Mouse (Mus musculus): ENCODE measurements around the gene Prkag2.
"Not testable (repeated sequence)": the region's sequence is repeated elsewhere in the genome, so short reads cannot be mapped to it uniquely, and the experiment has no call there.

Prkag2 gene

DNA sequence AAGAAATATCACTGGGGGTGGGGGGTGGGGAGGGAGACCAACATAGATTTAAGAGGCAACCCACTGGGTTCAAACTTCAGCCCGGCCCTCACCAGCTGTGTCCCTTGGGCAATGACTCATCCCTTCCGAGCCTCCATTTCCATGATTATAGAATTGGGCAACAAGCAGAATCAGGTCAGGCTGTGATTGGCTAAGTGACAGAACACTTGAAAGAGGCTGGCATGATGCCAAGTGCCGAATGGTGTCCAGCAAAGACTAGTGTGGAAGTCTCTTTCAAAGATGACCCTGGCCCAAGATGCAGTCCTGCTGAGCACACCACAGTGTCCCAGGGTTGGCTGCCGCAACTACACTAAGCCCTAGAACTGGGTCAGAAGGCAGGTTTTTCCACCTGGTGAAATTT, 14.2 kb downstream of the Prkag2 start:
- DNase-seq (ENCODE audit: low spot score in 2 of 2), result peak; percentile 57 to 82

GRCm38 (mm10) chr5:25085170-25085569, 15.3 kb downstream of the Prkag2 start:
- DNase-seq (ENCODE audit: low spot score in 2 of 2), result no peak

DNA sequence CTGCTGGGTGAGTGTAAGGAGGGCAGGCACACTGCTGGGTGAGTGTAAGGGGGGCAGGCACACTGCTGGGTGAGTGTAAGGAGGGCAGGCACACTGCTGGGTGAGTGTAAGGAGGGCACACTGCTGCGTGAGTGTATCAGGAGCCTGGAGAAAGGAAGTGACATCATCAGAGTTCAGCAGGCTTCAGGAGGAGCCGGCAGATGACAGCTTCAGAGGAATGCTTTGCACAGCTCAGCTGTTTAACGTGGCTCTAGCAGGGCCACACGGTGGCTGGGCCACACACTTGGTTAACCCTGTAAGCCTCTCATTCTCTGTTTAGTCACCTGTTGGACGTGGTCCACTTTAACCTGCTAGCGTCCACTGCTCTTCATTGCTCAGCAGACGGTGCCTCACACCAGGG, 16.6 kb downstream of the Prkag2 start:
- DNase-seq (ENCODE audit: low spot score in 2 of 2), result no peak

GRCm38 (mm10) chr5:25082542-25082941, 17.9 kb downstream of the Prkag2 start:
- no peak for DNase-seq (ENCODE audit: low spot score in 2 of 2)

DNA sequence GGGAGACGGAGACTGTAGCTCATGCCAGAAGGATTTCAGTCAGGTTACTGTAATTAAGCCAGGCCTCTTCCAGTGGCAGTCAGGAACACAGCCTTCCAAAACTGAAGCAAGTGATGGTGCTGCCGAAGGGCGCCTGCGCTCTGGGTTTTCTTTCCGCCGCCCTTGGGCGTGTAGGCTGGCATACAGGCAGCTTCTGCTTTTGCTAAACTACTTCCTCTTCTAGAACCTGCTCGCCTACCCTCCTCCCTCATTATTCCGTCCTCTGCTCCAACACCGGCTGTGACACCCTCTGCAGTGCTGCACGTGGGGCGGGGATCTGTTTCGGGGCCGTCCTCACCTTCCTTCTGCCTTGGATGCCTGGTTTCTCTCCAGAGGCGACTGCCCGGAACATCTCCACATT, 18.9 kb downstream of the Prkag2 start:
- no peak for DNase-seq (ENCODE audit: low spot score in 2 of 2)

DNA sequence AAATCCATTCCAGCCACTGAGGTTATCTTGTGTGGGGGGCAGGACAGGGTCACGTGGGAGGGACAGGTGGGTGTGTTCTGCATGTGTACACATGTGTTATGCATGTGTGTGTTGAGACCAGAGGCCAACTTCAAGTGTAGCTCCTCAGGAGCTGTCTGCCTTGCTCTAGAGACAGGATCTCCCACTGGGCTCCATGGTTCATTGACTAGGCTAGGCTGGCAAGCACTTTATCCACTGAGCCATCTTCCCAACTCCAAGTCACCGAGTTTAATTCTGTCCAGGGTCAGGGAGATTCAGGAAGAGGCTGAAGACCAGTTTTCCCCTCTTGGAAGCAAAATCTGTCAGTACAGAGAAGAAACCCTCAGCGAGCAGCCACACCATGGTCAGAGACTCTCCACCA, 19.4 kb downstream of the Prkag2 start:
- no peak for DNase-seq (ENCODE audit: low spot score in 2 of 2)

- no peak for DNase-seq (ENCODE audit: low spot score in 2 of 2)
These were observed 19.9 kb downstream of the Prkag2 start for GRCm38 (mm10) chr5:25080438-25080945.

DNA sequence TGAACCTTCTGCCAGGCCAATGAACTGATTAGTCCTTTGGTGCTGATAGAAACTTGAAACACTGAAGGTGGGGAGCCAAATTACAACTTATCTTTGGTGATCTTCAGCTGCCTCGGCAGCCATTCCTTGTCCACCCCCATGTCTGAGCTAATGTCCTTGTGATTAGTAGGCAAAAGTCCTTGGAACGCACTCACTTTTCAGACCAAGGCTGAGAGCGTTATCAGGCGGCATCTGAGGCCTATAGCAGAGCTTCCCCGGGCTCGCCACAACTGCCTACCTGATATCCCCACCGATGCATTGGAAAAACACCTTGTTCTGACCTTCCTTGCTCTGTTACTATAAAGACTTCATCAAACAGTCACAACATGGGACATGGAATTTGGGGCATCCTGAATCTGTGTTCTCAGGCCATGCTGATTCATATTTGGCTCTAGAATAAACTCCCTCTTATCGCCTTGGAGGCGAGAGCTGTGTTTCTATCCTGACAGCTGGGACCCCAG, 20.6 kb downstream of the Prkag2 start:
- DNase-seq (ENCODE audit: low spot score in 2 of 2), result no peak

- no peak for DNase-seq (ENCODE audit: low spot score in 2 of 2)
These were observed 22.4 kb downstream of the Prkag2 start for GRCm38 (mm10) chr5:25077873-25078651.

DNA sequence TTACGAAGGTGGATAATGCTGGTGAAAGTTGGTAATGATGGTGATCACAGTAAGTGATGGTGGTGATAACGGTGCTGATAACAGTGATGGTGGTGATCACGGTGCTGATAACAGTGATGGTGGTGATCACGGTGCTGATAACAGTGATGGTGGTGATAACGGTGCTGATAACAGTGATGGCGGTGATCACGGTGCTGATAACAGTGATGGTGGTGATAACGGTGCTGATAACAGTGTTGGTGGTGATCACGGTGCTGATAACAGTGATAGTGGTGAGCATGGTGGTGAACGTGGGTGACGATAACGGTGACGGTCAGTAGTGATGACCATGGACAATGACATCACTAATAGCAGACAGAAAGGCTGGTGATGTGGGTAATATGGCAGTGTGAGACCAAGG, 23.2 kb downstream of the Prkag2 start:
- DNase-seq (ENCODE audit: low spot score in 2 of 2), result not testable (repeated sequence)

- no peak for DNase-seq (ENCODE audit: low spot score in 2 of 2)
These were observed 24.8 kb downstream of the Prkag2 start for GRCm38 (mm10) chr5:25075623-25076022.

DNA sequence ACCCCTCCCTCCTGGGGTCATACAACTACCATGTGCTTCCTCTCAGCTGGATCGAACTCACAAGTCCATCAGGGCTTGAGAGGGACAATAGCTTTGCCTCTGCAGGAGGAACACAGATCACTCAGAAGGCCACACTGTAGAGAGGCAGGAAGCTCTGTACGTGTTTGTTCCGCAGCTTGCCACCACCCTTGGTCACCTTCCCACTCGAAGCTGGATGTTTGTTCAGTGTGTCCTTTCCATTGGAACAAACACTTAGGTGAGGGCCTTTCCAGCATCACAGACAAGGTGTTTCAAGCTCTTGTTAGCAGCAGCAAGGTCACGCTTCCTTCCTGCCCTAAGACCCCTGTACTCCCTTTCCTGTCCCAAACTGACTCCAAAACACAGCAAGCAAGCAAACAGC, 30.6 kb downstream of the Prkag2 start:
- no peak for DNase-seq (ENCODE audit: low spot score in 2 of 2)

DNA sequence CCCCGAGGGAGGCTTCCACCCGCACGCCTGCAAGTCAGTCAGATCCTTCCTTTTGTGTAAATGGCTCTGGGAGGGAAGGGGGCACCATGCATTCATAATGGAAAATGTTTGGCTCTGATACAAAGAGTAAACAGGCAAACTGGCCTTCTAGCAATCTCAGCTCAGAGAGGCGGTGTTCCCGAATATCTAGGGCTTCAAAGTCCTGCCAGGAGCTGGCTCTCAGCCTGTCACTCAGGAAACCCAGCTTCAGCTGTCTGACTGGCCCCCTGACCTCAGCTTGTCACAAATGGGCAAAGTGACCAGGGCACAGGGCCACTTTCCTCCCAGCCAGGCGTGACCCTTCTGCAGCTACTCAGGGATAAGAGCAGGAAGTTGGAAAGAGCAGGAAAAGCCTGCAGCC, 33.3 kb downstream of the Prkag2 start:
- DNase-seq (ENCODE audit: low spot score in 2 of 2), result peak in 1 of 2 experiments; percentile 56

- DNase-seq (ENCODE audit: low spot score in 2 of 2), result no peak
These were observed 35.9 kb downstream of the Prkag2 start for GRCm38 (mm10) chr5:25064270-25065232.

GRCm38 (mm10) chr5:25062506-25063132, 37.8 kb downstream of the Prkag2 start:
- no peak for DNase-seq (ENCODE audit: low spot score in 2 of 2)

GRCm38 (mm10) chr5:25058853-25059741, 41.3 kb downstream of the Prkag2 start:
- DNase-seq (ENCODE audit: low spot score in 2 of 2), result peak in 1 of 2 experiments; percentile 57

GRCm38 (mm10) chr5:25058417-25058816, 42.0 kb downstream of the Prkag2 start:
- no peak for DNase-seq (ENCODE audit: low spot score in 2 of 2)

- DNase-seq (ENCODE audit: low spot score in 2 of 2), result no peak
These were observed 45.2 kb downstream of the Prkag2 start for GRCm38 (mm10) chr5:25055288-25055687.

GRCm38 (mm10) chr5:25053971-25054658, 46.3 kb downstream of the Prkag2 start:
- DNase-seq (ENCODE audit: low spot score in 2 of 2), result no peak

- DNase-seq (ENCODE audit: low spot score in 2 of 2), result no peak
These were observed 49.6 kb downstream of the Prkag2 start for GRCm38 (mm10) chr5:25050827-25051226.

Data from cerebellum, postnatal 4 days (tissue).